Mouse (Mus musculus): ENCODE measurements at regions not wholly inside any gene's neighbourhood (a gene's known extent, or its start where the extent isn't known, plus 50 kb on each side); places are given as distances from the start of the nearest gene placed in this dataset.
A peak's percentile ranks its signal among the peaks of the same experiment; 100 is the strongest.

GRCm38 (mm10) chr3:143054858-143055257 is 173.1 kb upstream of the Pkn2 start:
- Histone ChIP-seq H3K27ac (ENCODE audit: low read length) (no peak overlapping the region), H3K27me3 (ENCODE audit: insufficient read depth, low read length) (no peaks in the 10 kb centered on the region), H3K9ac (replicated peaks; ENCODE audit: low read length) (no peak overlapping the region), H3K4me2 (replicated peaks; ENCODE audit: low read depth, low read length) (no peak overlapping the region), H3K36me3 (ENCODE audit: insufficient read depth, low read length) (no peaks in the 10 kb centered on the region), H3K4me1 (ENCODE audit: insufficient read depth, low read length) (no peaks in the 10 kb centered on the region), H3K4me3 (ENCODE audit: low read length) (no peak overlapping the region), H3K9me3 (ENCODE audit: low read length) (no peaks in the 10 kb centered on the region)
- no peak for ATAC-seq (ENCODE audit: low FRiP score, low TSS enrichment)
- WGBS: 88% methylated on average over 3 of the region's 3 CpGs

- no peak overlapping the region for H3K27ac ChIP-seq (ENCODE audit: low read length)
- H3K9me3 ChIP-seq (ENCODE audit: low read length): no peaks in the 10 kb centered on the region
- WGBS: 74% methylated on average over 11 of the region's 11 CpGs
- no peak for ATAC-seq (ENCODE audit: low FRiP score, low TSS enrichment)
- H3K4me2 ChIP-seq (replicated peaks; ENCODE audit: low read depth, low read length): no peak overlapping the region
- H3K36me3 ChIP-seq (ENCODE audit: insufficient read depth, low read length): no peaks in the 10 kb centered on the region
- no peaks in the 10 kb centered on the region for H3K4me1 ChIP-seq (ENCODE audit: insufficient read depth, low read length)
- H3K4me3 ChIP-seq (ENCODE audit: low read length): no peak overlapping the region
- H3K9ac ChIP-seq (replicated peaks; ENCODE audit: low read length): no peak overlapping the region
- H3K27me3 ChIP-seq (ENCODE audit: insufficient read depth, low read length): no peaks in the 10 kb centered on the region
Observed at GRCm38 (mm10) chr3:143053286-143053993, 171.6 kb upstream of the Pkn2 start.

GRCm38 (mm10) chr3:143040666-143041065 is 158.9 kb upstream of the Pkn2 start:
- no peak overlapping the region for H3K9ac ChIP-seq (replicated peaks; ENCODE audit: low read length)
- no peaks in the 10 kb centered on the region for H3K9me3 ChIP-seq (ENCODE audit: low read length)
- no peaks in the 10 kb centered on the region for H3K36me3 ChIP-seq (ENCODE audit: insufficient read depth, low read length)
- no peak for ATAC-seq (ENCODE audit: low FRiP score, low TSS enrichment)
- no peak overlapping the region for H3K4me2 ChIP-seq (replicated peaks; ENCODE audit: low read depth, low read length)
- no peaks in the 10 kb centered on the region for H3K4me1 ChIP-seq (ENCODE audit: insufficient read depth, low read length)
- H3K27ac ChIP-seq (ENCODE audit: low read length): no peak overlapping the region
- no peaks in the 10 kb centered on the region for H3K27me3 ChIP-seq (ENCODE audit: insufficient read depth, low read length)
- 93% methylated on average over 3 of the region's 3 CpGs for WGBS
- no peak overlapping the region for H3K4me3 ChIP-seq (ENCODE audit: low read length)

GRCm38 (mm10) chr3:143036108-143036507 is 154.3 kb upstream of the Pkn2 start:
- Histone ChIP-seq H3K36me3 (ENCODE audit: insufficient read depth, low read length) (no peaks in the 10 kb centered on the region), H3K4me1 (ENCODE audit: insufficient read depth, low read length) (peaks cover 9% of the 10 kb centered on the region; the same call in 1 of the 2 replicates), H3K27ac (ENCODE audit: low read length) (no peak overlapping the region), H3K4me2 (replicated peaks; ENCODE audit: low read depth, low read length) (no peak overlapping the region), H3K4me3 (ENCODE audit: low read length) (no peak overlapping the region), H3K9ac (replicated peaks; ENCODE audit: low read length) (no peak overlapping the region), H3K27me3 (ENCODE audit: insufficient read depth, low read length) (no peaks in the 10 kb centered on the region), H3K9me3 (ENCODE audit: low read length) (no peaks in the 10 kb centered on the region)
- WGBS: 98% methylated on average over 1 of the region's 1 CpGs
- ATAC-seq (ENCODE audit: low FRiP score, low TSS enrichment): no peak

GRCm38 (mm10) chr3:143034588-143034987 is 152.8 kb upstream of the Pkn2 start:
- Histone ChIP-seq H3K4me3 (ENCODE audit: low read length) (no peak overlapping the region), H3K36me3 (ENCODE audit: insufficient read depth, low read length) (no peaks in the 10 kb centered on the region), H3K4me2 (replicated peaks; ENCODE audit: low read depth, low read length) (peak overlapping the region; percentile 35), H3K9me3 (ENCODE audit: low read length) (no peaks in the 10 kb centered on the region), H3K27me3 (ENCODE audit: insufficient read depth, low read length) (no peaks in the 10 kb centered on the region), H3K27ac (ENCODE audit: low read length) (no peak overlapping the region), H3K9ac (replicated peaks; ENCODE audit: low read length) (no peak overlapping the region), H3K4me1 (ENCODE audit: insufficient read depth, low read length) (peaks cover 9% of the 10 kb centered on the region; the same call in 1 of the 2 replicates)
- ATAC-seq (ENCODE audit: low FRiP score, low TSS enrichment): 0 out of 2 replicates have a peak, but pooled peaks have one; percentile 31
- 39% methylated on average over 9 of the region's 9 CpGs for WGBS

- H3K27ac ChIP-seq (ENCODE audit: low read length): no peak overlapping the region
- ATAC-seq (ENCODE audit: low FRiP score, low TSS enrichment): no peak
- no peaks in the 10 kb centered on the region for H3K27me3 ChIP-seq (ENCODE audit: insufficient read depth, low read length)
- no peaks in the 10 kb centered on the region for H3K9me3 ChIP-seq (ENCODE audit: low read length)
- H3K9ac ChIP-seq (replicated peaks; ENCODE audit: low read length): no peak overlapping the region
- H3K4me2 ChIP-seq (replicated peaks; ENCODE audit: low read depth, low read length): no peak overlapping the region
- H3K4me3 ChIP-seq (ENCODE audit: low read length): no peak overlapping the region
- H3K4me1 ChIP-seq (ENCODE audit: insufficient read depth, low read length): no peaks in the 10 kb centered on the region
- no peaks in the 10 kb centered on the region for H3K36me3 ChIP-seq (ENCODE audit: insufficient read depth, low read length)
- WGBS: 69% methylated on average over 4 of the region's 4 CpGs
Observed at GRCm38 (mm10) chr3:143022486-143022885, 140.7 kb upstream of the Pkn2 start.

- no peaks in the 10 kb centered on the region for H3K9me3 ChIP-seq (ENCODE audit: low read length)
- no peaks in the 10 kb centered on the region for H3K36me3 ChIP-seq (ENCODE audit: insufficient read depth, low read length)
- H3K4me1 ChIP-seq (ENCODE audit: insufficient read depth, low read length): no peaks in the 10 kb centered on the region
- no peak overlapping the region for H3K27ac ChIP-seq (ENCODE audit: low read length)
- no peaks in the 10 kb centered on the region for H3K27me3 ChIP-seq (ENCODE audit: insufficient read depth, low read length)
- WGBS: 80% methylated on average over 11 of the region's 11 CpGs
- H3K4me3 ChIP-seq (ENCODE audit: low read length): no peak overlapping the region
- H3K4me2 ChIP-seq (replicated peaks; ENCODE audit: low read depth, low read length): no peak overlapping the region
- ATAC-seq (ENCODE audit: low FRiP score, low TSS enrichment): no peak
- no peak overlapping the region for H3K9ac ChIP-seq (replicated peaks; ENCODE audit: low read length)
Observed at GRCm38 (mm10) chr3:143021159-143021871, 139.5 kb upstream of the Pkn2 start.

GRCm38 (mm10) chr3:143017480-143017879 is 135.7 kb upstream of the Pkn2 start:
- no peak for ATAC-seq (ENCODE audit: low FRiP score, low TSS enrichment)
- 85% methylated on average over 4 of the region's 4 CpGs for WGBS
- Histone ChIP-seq H3K9me3 (ENCODE audit: low read length) (no peaks in the 10 kb centered on the region), H3K4me2 (replicated peaks; ENCODE audit: low read depth, low read length) (no peak overlapping the region), H3K27me3 (ENCODE audit: insufficient read depth, low read length) (no peaks in the 10 kb centered on the region), H3K4me1 (ENCODE audit: insufficient read depth, low read length) (no peaks in the 10 kb centered on the region), H3K36me3 (ENCODE audit: insufficient read depth, low read length) (no peaks in the 10 kb centered on the region), H3K27ac (ENCODE audit: low read length) (no peak overlapping the region), H3K9ac (replicated peaks; ENCODE audit: low read length) (no peak overlapping the region), H3K4me3 (ENCODE audit: low read length) (no peak overlapping the region)

GRCm38 (mm10) chr3:143016758-143017157 is 135.0 kb upstream of the Pkn2 start:
- Histone ChIP-seq H3K9me3 (ENCODE audit: low read length) (no peaks in the 10 kb centered on the region), H3K27ac (ENCODE audit: low read length) (no peak overlapping the region), H3K36me3 (ENCODE audit: insufficient read depth, low read length) (no peaks in the 10 kb centered on the region), H3K4me2 (replicated peaks; ENCODE audit: low read depth, low read length) (no peak overlapping the region), H3K27me3 (ENCODE audit: insufficient read depth, low read length) (no peaks in the 10 kb centered on the region), H3K9ac (replicated peaks; ENCODE audit: low read length) (no peak overlapping the region), H3K4me3 (ENCODE audit: low read length) (no peak overlapping the region), H3K4me1 (ENCODE audit: insufficient read depth, low read length) (no peaks in the 10 kb centered on the region)
- WGBS: 78% methylated on average over 5 of the region's 5 CpGs
- ATAC-seq (ENCODE audit: low FRiP score, low TSS enrichment): no peak

- Histone ChIP-seq H3K4me2 (replicated peaks; ENCODE audit: low read depth, low read length) (no peak overlapping the region), H3K9ac (replicated peaks; ENCODE audit: low read length) (no peak overlapping the region), H3K4me1 (ENCODE audit: insufficient read depth, low read length) (no peaks in the 10 kb centered on the region), H3K27me3 (ENCODE audit: insufficient read depth, low read length) (no peaks in the 10 kb centered on the region), H3K9me3 (ENCODE audit: low read length) (no peaks in the 10 kb centered on the region), H3K27ac (ENCODE audit: low read length) (no peak overlapping the region), H3K36me3 (ENCODE audit: insufficient read depth, low read length) (no peaks in the 10 kb centered on the region), H3K4me3 (ENCODE audit: low read length) (no peak overlapping the region)
- 86% methylated on average over 4 of the region's 4 CpGs for WGBS
- ATAC-seq (ENCODE audit: low FRiP score, low TSS enrichment): no peak
Observed at GRCm38 (mm10) chr3:143014421-143014820, 132.6 kb upstream of the Pkn2 start.
